Mouse (Mus musculus) layer of hippocampus, adult 11-12 months (tissue): Measurements from ENCODE around the gene Pelo.

Experiments used
- DNase-seq: peaks from one replicate; pipeline ENCODE4 v3.0.0; 2022; ENCODE audit warnings: low spot score

Pelo gene

GRCm38 (mm10) chr13:115096216-115096615 is 6.2 kb upstream of the Pelo start:
- DNase-seq = no peak

DNA sequence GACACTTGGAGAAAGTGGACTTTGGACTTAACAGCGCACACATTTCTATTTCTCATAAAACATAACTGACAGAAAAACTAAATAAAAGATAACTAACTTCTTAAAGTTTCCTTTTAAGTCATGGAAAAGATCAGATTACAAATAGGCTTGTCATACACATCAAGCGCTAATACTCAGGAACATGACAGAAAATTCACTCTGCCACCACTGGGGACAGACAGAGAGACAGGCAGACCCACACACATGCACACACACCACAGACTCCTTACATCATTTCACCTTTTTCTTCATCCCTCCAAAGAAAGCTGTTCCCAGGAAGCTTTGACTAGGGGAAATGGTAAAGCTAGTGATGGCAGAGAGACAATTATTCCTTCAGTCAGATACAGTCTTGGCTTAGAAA is 5.4 kb upstream of the Pelo start:
- no peak for DNase-seq

DNA sequence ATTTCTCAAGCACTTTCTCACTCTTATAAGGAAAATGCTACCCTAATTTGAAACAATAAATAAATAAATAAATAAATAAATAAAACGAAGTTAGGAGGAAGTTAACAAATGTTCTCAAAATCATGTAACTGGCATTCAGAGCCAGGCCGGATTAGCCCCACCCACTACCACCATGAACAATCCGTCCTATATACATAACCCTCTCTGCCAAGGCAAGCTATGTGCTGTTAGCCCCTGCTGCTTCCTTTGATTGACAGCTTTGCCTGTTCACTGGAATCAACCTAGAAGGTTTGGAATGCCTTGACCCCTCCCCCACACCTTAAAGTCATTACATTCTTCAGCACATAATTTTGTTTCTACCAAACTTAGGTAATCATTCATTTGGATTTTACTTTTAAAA is 1.5 kb upstream of the Pelo start:
- no peak for DNase-seq

DNA sequence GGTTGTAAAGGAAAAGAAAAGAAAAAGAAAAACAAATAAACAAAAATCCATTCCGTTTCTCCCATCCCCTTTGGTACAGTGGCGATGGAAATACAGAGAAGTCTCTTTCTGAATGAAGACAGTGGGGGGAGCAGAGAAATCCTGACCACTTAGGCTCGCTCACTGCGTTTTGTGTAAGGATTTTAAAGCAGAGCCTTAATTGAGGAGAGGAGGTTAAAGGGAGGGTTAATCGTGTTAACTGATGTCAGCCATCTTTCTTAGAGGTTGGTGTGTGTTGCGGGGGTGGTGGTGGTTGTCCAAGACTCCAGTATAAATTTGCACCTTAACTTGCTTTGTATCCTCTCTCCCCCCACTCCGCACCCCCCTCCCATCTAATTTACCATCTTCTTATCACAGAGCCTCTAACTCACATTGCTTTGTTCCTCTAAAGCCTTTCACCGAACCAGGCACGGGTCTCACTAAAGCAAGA is 1.0 kb upstream of the Pelo start:
- DNase-seq = no peak

DNA sequence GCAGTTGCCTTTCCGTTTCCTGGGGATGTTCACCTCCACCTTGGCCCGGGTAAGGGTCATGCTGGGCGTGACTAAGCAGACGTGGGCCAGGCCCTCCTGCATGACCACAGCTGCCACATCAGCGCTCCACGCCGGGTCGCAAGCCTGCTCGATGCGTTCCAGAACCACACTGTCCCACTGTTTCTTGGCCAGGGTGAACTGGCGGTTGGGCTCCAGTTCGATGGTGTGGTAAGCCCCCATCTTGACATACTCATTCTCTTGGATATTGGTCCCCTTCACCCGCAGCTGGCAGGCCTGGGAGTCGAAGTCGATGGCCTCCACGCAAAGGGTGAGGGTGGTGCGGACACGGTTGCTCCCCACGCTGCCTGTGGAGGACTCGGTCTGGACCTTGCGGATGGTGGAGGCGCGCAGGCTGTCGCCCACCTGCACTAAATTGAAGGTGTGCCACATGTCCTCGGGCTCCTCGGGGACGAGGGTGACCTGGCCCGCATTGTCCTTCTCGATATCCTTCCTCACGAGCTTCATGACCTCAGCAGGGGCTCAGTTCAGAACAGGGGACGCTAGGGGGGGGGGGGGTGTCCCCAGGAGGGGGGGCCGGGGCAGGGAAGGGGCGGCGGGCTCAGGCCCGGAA is 476 bp downstream of the Pelo start:
- DNase-seq = peak; percentile 14

DNA sequence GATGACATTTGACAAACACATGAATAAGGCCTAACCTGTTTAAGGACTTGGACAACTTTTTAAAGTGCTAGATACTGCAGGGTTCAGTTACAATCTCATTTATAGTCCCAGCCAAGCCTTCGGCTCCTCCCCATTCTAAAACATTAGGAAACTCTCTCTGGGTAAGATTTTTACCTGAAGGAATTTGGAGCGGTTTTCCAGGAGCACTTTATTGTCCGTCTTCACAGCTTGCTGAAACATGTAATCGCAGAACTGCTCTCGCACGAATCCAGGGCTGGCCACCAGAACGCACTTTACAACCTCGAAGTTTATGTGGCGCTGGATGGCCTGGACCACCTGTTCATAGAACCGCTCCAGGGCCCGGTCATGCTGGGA is 979 bp downstream of the Pelo start:
- DNase-seq = no peak

DNA sequence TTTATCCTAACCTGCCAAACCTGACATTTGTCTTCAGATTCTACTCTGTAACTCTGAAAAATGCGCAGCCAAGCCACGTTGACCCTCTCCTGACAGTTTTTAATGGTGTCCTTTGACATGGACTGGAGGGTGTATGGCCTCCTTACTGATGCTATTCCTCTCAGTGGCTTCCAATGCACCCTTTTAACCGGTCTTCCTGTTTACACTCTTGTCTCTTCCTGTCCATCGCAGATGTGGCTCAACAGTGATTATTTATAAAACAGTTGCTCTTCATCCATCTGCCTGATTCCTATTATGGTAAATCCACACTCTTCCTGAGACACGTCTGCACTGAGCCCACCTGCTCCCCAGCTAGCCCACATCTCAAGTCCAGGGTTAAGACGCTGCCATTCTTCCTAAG is 4.0 kb downstream of the Pelo start:
- DNase-seq = no peak

DNA sequence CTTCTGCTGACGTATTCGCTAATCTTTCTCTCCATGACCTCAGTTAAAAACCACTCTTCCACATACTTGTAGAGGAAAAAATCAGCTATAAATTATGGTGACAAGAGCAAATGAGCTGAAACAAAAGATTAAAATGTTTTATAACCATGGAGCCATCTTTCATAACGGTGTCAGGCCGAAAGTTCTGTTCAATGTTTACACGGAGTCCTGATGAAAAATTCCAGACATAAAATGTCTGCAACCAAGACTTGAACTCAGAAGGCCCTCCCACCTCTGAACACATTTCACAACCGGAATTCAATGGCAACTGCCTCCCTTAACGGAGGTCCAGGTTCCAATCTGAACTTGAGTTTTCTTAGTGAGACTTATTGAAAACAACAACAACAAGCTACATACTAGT is 7.6 kb downstream of the Pelo start:
- no peak for DNase-seq

DNA sequence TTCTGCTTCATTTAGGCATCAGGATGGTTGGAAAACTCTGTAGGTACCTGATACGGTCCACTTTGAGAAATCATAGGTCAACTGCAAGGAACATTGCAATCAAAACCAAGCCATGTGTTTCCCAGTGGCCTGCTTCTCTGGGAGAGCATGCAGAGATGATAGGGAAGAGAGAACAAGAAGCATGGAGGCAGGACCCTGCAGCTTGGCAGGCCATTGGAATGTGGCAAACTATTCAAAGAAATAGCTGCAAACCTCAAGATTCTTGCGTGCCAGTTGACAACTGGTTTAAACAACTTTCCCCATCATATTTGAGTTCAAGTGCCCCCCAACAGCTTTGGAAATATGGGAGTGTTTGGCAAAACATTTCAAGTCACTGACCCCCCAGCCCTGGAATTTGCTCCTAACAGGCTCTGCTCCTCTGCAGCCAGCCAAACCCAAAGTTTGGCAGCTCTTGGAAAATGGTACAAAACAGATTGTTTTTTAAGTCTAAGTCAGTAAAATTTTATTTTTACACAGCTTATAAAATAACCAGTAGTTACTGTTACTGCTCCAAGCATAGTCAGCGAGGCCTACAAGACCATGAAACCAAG is 9.9 kb downstream of the Pelo start:
- no peak for DNase-seq

- no peak for DNase-seq
Measured at GRCm38 (mm10) chr13:115078997-115079685, 10.8 kb downstream of the Pelo start.

DNA sequence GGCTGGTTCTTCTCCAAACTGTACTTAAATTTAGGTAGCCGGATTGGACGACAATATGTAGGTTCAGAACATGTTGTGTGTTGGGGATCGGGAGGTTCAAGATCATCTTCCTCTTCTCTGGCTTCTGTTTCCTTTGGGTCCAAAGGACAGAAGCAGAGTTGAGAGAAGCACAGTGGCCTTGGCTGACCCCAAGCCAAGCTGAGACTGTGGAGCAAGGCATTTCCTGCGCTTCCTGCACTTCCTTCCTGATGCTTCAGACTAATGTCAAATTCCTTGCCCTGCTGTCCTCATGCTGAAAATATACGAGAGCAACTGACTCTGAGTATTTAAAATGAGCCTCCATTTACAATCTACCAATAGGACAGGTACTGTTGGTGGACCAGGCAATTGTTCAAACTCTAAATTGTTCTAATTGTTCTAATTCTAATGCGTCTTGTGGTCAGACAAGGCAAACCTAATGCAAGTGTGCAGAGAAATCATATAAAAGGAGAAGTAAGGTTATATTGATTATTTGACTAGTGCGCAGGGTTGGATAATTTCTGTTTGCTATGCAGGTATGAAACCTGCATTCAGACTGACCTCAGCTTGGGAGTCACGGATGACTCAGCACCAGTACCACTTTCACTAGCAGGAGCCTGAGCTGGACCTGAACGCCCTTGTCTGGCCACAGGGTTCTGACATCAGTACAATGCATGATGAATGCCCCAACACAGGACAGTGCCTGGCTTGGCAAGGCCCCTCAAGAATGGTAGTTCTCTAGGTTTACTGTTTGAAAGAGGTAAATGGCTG is 12.4 kb downstream of the Pelo start:
- DNase-seq = no peak

DNA sequence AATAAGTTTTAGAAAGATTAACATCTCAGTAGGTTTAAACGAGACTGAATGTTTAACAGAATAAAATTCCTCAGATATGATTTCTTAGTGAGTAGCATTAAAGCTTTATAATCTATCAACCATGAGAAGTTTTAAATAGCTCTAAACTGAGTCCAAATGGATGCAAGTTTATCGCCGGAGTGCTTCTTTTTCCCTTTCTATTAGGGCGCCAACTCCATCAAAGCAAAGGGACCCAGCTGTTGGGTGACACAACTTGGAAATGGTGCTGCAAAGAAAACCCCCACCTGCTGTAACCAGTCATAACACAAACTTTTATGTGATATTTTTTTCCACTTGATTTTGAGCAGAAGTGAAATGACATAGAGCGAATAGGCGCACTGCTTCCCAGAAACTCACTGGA is 17.6 kb downstream of the Pelo start:
- DNase-seq = no peak

- no peak for DNase-seq
Measured at GRCm38 (mm10) chr13:115071431-115071830, 18.6 kb downstream of the Pelo start.

GRCm38 (mm10) chr13:115067968-115068330 is 22.0 kb downstream of the Pelo start:
- no peak for DNase-seq

GRCm38 (mm10) chr13:115067324-115067967 is 22.5 kb downstream of the Pelo start:
- no peak for DNase-seq

DNA sequence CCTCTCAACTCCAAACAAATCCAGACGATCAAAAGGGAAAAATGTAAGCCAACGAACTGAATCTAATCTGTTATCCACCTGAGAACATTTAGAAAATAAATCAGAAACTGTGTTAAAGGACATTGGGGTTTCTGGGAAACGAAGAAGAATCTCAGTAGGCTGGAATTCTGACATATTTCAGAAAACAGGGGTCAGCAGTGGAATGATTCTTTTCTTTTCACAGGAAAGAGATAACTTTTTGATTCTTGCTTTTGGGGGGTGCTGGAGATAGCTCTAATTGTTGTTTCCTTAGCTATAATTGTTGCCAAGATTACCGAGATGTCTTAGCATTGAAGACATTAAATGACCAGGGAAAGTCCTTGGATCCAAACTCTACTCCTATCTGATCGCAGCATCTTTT is 32.4 kb downstream of the Pelo start:
- DNase-seq = no peak

DNA sequence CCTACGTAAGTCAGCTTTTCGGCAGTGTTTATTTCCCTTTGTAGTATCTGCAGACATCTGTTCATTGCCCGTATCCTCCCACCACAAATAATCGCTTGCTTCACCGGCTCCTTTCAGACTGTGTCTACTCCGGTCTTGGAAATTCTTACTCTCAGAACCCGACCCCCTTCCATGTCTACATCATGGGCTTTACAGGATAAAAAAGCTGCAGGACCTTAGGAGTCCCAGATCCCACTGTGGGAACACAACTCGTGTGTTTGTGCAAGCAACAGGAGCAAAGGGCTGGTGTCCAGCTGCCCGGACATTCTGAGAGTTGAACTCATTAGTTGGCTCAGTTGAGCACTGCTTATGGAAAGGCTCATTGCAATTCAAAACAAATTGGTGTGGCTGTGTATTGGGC is 35.2 kb downstream of the Pelo start:
- no peak for DNase-seq

- no peak for DNase-seq
Measured at GRCm38 (mm10) chr13:115052568-115052967, 37.4 kb downstream of the Pelo start.

- no peak for DNase-seq
Measured at GRCm38 (mm10) chr13:115050660-115051559, 39.1 kb downstream of the Pelo start.

- no peak for DNase-seq
Measured at GRCm38 (mm10) chr13:115042652-115043051, 47.3 kb downstream of the Pelo start.
